Mouse (Mus musculus) liver, embryonic 15.5 days (tissue): ENCODE data around the gene Fig4. TPM values are rescaled to one million over a fixed set of nuclear protein-coding genes. Genes with fewer than 3 reads are reported as not detected.

ENCODE experiments used
- ATAC-seq: fragments of 200-750 bp; cut with Nextera tagmentation; 2 replicates; pipeline ENCODE4 v1.8.0; 2017; ENCODE audit warnings: moderate number of reproducible peaks, mild to moderate bottlenecking, moderate library complexity; ENCODE audit not compliant: insufficient read depth
- H3K27ac ChIP-seq: fragments of 300-500 bp; sonication (generic); replicated peaks from 2 replicates; pipeline ENCODE4 v1.5.1; 2015; ENCODE audit warnings: mild to moderate bottlenecking, inconsistent platforms
- H3K27me3 ChIP-seq: fragments of 300-500 bp; sonication (generic); 2 replicates; pipeline ENCODE4 v1.6.1; 2015; ENCODE audit warnings: mild to moderate bottlenecking, inconsistent platforms
- H3K36me3 ChIP-seq: fragments of 300-500 bp; sonication (generic); replicated peaks from 2 replicates; pipeline ENCODE4 v1.6.1; 2015; ENCODE audit warnings: moderate library complexity, mild to moderate bottlenecking, inconsistent platforms
- H3K4me1 ChIP-seq: fragments of 300-500 bp; sonication (generic); replicated peaks from 2 replicates; pipeline ENCODE4 v1.6.1; 2015; ENCODE audit warnings: inconsistent platforms
- H3K4me2 ChIP-seq: fragments of 300-500 bp; sonication (generic); 2 replicates; pipeline ENCODE4 v1.6.1; 2015; ENCODE audit warnings: moderate library complexity, mild to moderate bottlenecking, inconsistent platforms
- H3K4me3 ChIP-seq: fragments of 300-500 bp; sonication (generic); replicated peaks from 2 replicates; pipeline ENCODE4 v1.5.1; 2015; ENCODE audit warnings: mild to moderate bottlenecking, inconsistent platforms
- H3K9ac ChIP-seq: fragments of 300-500 bp; sonication (generic); 2 replicates; pipeline ENCODE4 v1.6.1; 2015; ENCODE audit warnings: moderate library complexity, mild to moderate bottlenecking, inconsistent platforms
- H3K9me3 ChIP-seq: fragments of 300-500 bp; sonication (generic); replicated peaks from 2 replicates; pipeline ENCODE4 v1.6.1; 2016; ENCODE audit warnings: inconsistent platforms
- WGBS: fragments of 180-500 bp; shearing (Covaris S2); methylation state at CpG from one replicate; pipeline ENCODE4 v1.1.7; 2015; ENCODE audit warnings: mixed read lengths; ENCODE audit not compliant: insufficient replicate concordance; 5-methylcytosine and 5-hydroxymethylcytosine counted together
- polyA plus RNA-seq: library from polyadenylated mRNA; unstranded; fragments of >200 nt; fragmentation: Nextera tagmentation; extraction: Ambion mirVana; gene quantifications from 2 replicates; pipeline ENCODE4 v1.2.1, GENCODE M21; 2015

The Fig4 gene
- polyA plus RNA-seq, 1 experiment from 2014 or later, result 7.4 TPM

DNA sequence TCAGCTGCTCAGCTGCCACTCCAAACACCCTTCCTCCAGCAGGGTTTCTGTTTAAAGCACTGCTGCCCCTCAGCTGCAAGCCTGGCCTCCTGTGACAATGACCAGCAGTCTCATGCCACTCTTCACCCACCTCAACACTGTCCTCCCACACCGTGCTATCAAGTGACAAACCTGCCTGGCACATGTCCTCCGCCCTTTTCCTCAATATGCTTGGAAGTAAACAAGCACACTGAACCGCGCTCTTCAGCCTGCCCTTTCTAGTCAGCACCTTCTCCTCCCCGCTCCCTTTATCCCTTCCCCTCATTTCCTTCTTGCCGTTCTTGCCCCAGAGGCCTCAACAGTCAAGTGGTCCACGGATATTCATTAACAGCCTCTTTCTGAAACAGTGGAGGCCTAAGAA is 62.0 kb downstream of the Fig4 start:
- Histone ChIP-seq H3K4me3 (no peak overlapping the region), H3K4me1 (peaks cover 43% of the 10 kb centered on the region), H3K27me3 (no peaks in the 10 kb centered on the region), H3K27ac (peak overlapping the region; percentile 83), H3K4me2 (no peak overlapping the region), H3K9me3 (no peaks in the 10 kb centered on the region), H3K9ac (peak overlapping the region; percentile 32), H3K36me3 (no peaks in the 10 kb centered on the region)
- peak; percentile 86 for ATAC-seq
- 60% methylated on average over 7 of the region's 7 CpGs for WGBS

DNA sequence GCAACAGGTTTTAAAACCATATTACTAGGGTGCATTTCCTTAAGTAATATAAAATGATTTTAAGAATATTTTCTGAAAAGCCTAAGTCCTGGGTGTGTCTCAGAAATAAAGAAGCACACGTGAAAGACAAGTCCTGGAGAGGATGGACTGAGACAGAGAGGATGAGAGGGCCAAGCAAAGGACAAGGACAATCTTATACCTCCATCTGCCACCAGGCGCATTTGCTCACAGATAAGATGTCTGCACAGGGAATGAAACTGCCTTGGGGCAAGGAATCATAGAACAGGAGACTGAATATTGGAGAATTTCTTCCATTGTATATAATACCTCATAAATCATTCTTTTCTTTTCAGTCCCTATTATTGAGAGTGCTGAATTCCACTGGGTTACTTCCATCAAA is 67.0 kb downstream of the Fig4 start:
- Histone ChIP-seq H3K9me3 (no peaks in the 10 kb centered on the region), H3K27me3 (no peaks in the 10 kb centered on the region), H3K4me2 (peak overlapping the region; percentile 42), H3K36me3 (no peaks in the 10 kb centered on the region), H3K4me3 (no peak overlapping the region), H3K27ac (peak overlapping the region; percentile 81), H3K9ac (0 out of 2 replicates have a peak overlapping the region, but pooled peaks have one; percentile 8), H3K4me1 (peaks cover 44% of the 10 kb centered on the region)
- ATAC-seq, result peak; percentile 86
- WGBS, result 32% methylated on average over 2 of the region's 2 CpGs

DNA sequence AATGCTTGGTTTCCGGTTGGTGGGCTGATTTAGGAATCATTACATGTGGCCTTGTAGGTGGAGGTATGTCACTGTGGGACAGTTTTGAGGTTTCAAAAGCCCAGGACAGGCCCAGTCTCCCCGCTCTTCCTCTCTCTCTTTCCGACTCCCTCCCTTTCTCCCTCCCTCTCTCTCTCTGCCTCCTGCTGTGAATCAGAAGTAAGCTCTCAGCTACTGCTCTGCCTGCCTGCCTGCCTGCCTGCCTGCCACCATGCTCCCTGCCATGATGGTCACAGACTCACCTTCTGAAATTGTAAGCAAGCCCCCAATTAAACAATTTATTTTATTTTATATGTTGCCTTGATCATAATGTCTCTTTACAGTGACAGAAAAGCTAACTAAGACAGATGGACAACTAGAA is 67.5 kb downstream of the Fig4 start:
- peak overlapping the region; percentile 2 for H3K4me2 ChIP-seq

DNA sequence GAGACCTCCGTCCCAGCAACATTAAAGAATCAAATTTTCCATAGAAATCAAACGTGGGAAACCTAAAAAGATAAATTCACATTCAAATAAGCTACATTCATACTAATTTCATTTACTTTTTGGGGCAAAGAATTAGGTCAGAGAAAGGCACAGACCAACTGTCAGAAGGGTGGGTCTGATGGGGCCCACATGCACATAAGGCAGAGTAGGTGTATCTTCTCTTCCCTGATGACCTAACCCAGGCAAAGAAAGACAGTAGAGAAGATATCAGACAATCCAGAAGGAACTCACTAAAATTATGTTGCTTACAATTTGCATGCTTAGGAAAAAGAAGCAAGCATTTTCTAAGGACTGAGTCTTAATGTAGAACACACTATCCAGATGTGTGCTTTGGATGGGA is 67.9 kb downstream of the Fig4 start:
- H3K36me3 ChIP-seq, result no peaks in the 10 kb centered on the region
- WGBS, result 82% methylated on average over 2 of the region's 2 CpGs
- ATAC-seq, result peak; percentile 69
- H3K27ac ChIP-seq, result peak overlapping the region; percentile 81
- H3K4me2 ChIP-seq, result 0 out of 2 replicates have a peak overlapping the region, but pooled peaks have one; percentile 2
- peak overlapping the region; percentile 25; the same call in 1 of the 2 replicates for H3K9ac ChIP-seq
- no peaks in the 10 kb centered on the region for H3K27me3 ChIP-seq
- no peak overlapping the region for H3K4me3 ChIP-seq
- no peaks in the 10 kb centered on the region for H3K9me3 ChIP-seq
- peaks cover 35% of the 10 kb centered on the region for H3K4me1 ChIP-seq

More for the DNA sequence above, 67.5 kb downstream of the Fig4 start:
- H3K4me1 ChIP-seq, result peaks cover 39% of the 10 kb centered on the region
- H3K27ac ChIP-seq, result peak overlapping the region; percentile 81
- H3K27me3 ChIP-seq, result no peaks in the 10 kb centered on the region
- H3K9ac ChIP-seq, result peak overlapping the region; percentile 25; the same call in 1 of the 2 replicates
- 79% methylated on average over 3 of the region's 3 CpGs for WGBS
- H3K4me3 ChIP-seq, result no peak overlapping the region
- H3K9me3 ChIP-seq, result no peaks in the 10 kb centered on the region
- H3K36me3 ChIP-seq, result no peaks in the 10 kb centered on the region
- ATAC-seq, result peak; percentile 69

DNA sequence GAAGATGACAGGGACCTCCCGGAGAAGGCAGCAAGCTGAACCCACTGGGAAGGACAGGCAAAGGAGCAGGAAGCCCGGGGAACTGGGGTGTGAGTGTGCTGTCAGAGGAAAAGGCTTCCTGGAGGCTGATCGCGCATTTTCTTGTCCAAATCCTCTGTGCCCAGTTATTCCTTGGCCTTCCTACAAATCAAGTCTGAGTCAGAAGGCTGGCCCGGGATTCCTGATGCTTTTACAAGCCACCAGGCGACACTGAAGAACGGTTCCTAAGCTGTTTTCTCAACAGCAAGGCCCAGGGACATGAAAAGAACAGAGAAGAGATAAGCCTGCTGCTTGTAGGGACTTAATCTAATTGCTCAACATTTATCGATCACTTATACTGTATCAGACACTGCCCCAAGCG is 68.5 kb downstream of the Fig4 start:
- Histone ChIP-seq H3K27ac (peak overlapping the region; percentile 81), H3K4me1 (peaks cover 34% of the 10 kb centered on the region), H3K4me2 (0 out of 2 replicates have a peak overlapping the region, but pooled peaks have one; percentile 2), H3K4me3 (no peak overlapping the region), H3K27me3 (no peaks in the 10 kb centered on the region), H3K9me3 (no peaks in the 10 kb centered on the region), H3K36me3 (0 out of 2 replicates have a peak, but pooled peaks cover 3% of the 10 kb centered on the region), H3K9ac (no peak overlapping the region)
- WGBS, result 57% methylated on average over 9 of the region's 9 CpGs
- peak; percentile 35; the same call in 1 of the 2 replicates for ATAC-seq

DNA sequence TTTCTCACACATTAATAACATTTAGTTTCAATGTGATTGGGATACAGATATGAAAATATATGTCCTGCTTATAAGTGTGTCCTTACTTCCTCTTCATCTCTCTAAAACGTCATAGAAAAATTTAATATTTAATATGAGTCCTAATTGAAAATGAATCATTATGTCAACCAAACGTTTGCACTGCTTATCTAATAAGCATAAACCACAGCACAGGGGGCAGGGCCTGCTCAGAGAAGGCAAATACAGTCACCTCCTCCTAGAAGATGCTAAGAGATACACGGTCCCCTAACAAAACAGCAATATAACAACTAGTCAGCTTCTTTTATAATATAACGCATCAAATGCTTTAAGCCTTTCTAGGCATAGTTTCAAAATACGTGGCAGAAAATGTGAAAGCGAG is 69.9 kb downstream of the Fig4 start:
- Histone ChIP-seq H3K9ac (no peak overlapping the region), H3K27me3 (no peaks in the 10 kb centered on the region), H3K36me3 (0 out of 2 replicates have a peak, but pooled peaks cover 3% of the 10 kb centered on the region), H3K4me1 (peaks cover 39% of the 10 kb centered on the region), H3K4me3 (no peak overlapping the region), H3K4me2 (no peak overlapping the region), H3K9me3 (no peaks in the 10 kb centered on the region), H3K27ac (no peak overlapping the region)
- ATAC-seq, result no peak
- WGBS, result 69% methylated on average over 6 of the region's 6 CpGs

DNA sequence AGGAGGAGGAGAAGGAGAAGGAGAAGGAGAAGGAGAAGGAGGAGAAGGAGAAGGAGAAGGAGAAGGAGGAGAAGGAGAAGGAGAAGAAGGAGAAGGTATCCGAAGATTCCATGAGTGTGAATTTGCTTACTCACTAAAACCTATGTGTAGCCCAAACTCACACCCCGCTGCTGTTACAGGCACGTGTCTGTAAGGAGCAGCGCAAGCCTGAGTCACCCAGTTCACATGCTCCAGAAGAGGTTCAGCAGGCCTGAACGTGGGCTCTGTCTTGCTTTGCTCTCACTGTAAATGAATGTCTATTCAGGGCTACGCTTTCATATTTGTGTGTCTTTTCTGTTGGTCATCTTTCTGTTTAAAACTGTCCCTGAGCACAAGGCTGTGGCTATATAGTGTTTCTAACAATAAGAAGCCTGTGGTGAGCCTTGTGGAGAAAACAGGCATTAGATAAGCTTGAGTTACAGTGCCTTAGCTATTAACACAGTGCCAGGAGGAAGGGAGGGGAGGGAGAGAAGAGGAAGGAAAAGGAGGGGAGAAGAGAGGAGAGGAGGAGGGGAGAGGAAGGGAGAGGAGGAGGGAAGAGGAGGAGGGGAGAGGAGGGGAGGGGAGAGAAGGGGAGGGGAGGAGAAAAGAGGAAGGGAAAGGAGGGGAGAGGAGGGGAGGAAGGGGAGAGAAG is 71.8 kb downstream of the Fig4 start:
- Histone ChIP-seq H3K36me3 (0 out of 2 replicates have a peak, but pooled peaks cover 3% of the 10 kb centered on the region), H3K4me2 (no peak overlapping the region), H3K4me1 (peaks cover 31% of the 10 kb centered on the region), H3K4me3 (no peak overlapping the region), H3K9ac (no peak overlapping the region), H3K27ac (no peak overlapping the region), H3K27me3 (no peaks in the 10 kb centered on the region), H3K9me3 (no peaks in the 10 kb centered on the region)
- 78% methylated on average over 6 of the region's 6 CpGs for WGBS
- ATAC-seq, result no peak

DNA sequence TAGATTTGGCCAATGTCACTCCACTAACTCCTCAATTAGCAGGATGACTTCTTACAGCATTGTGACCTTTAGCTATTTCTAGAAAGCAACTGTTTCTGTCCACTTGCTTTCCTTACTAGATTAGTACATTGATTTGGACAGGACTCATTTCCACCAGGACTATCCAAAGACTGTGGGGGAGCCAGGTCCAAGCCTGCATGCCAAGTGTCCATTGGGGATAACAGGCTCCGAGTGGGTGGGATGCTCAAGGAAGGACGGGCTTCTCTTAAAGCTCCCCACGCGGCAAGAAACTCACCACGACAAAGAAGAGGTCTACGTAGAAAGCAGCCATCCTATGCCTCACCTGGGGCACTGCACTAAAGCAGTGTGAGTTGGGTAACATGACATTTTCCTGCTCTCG is 75.4 kb downstream of the Fig4 start:
- 80% methylated on average over 7 of the region's 7 CpGs for WGBS
- Histone ChIP-seq H3K9ac (no peak overlapping the region), H3K36me3 (0 out of 2 replicates have a peak, but pooled peaks cover 3% of the 10 kb centered on the region), H3K9me3 (no peaks in the 10 kb centered on the region), H3K27ac (peak overlapping the region; percentile 42; the same call in 1 of the 2 replicates), H3K4me3 (no peak overlapping the region), H3K4me1 (peaks cover 15% of the 10 kb centered on the region), H3K27me3 (no peaks in the 10 kb centered on the region), H3K4me2 (no peak overlapping the region)
- ATAC-seq, result no peak

DNA sequence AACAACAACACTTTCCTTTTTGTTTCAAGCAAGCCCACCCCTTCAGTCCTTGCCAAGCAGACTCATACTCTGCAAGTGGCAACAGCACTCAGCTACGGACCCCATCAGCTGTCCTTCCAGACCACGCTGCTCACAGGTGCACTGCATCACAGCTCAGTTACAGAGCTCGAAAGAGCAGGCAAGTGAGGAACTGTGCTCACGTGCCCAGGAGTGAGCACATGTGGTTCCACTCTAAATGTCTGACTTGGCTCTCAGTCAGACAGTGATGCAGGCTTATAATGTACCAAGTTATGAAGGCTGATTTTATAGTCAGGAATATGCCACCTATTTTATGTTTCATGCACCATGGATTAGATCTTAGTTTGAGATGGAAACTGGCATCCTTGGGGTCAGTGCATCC is 79.6 kb downstream of the Fig4 start:
- Histone ChIP-seq H3K4me3 (no peak overlapping the region), H3K4me2 (no peak overlapping the region), H3K9ac (no peak overlapping the region), H3K9me3 (no peaks in the 10 kb centered on the region), H3K27ac (peak overlapping the region; percentile 15; the same call in 1 of the 2 replicates), H3K36me3 (no peaks in the 10 kb centered on the region), H3K27me3 (no peaks in the 10 kb centered on the region), H3K4me1 (peaks cover 26% of the 10 kb centered on the region)
- ATAC-seq, result no peak
- 73% methylated on average over 4 of the region's 4 CpGs for whole genome bisulfite sequencing

DNA sequence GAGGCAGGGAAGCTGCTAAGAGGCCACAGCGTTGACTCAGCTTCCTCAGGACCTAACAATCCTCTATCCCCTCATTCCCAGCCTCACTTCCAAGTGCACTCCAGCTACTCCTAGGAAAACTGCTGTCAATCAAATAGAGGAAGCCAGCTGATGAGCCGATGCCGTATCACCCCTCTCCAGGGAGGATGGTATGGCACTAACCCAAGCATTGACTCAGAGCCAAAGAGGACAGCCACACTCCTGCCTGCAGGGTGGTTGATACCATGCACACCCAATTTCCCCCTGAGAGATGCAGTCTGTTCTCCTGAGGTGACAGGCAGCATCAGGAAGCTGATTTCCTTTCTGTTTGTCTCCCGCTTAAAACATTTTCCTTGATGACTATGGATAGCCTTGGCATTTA is 81.9 kb downstream of the Fig4 start:
- no peak for ATAC-seq
- H3K9me3 ChIP-seq, result no peaks in the 10 kb centered on the region
- H3K4me3 ChIP-seq, result no peak overlapping the region
- no peaks in the 10 kb centered on the region for H3K27me3 ChIP-seq
- no peak overlapping the region; the same call in 1 of the 2 replicates for H3K27ac ChIP-seq
- 82% methylated on average over 4 of the region's 4 CpGs for WGBS
- no peak overlapping the region for H3K9ac ChIP-seq
- no peak overlapping the region for H3K4me2 ChIP-seq
- H3K36me3 ChIP-seq, result no peaks in the 10 kb centered on the region
- peaks cover 28% of the 10 kb centered on the region for H3K4me1 ChIP-seq

DNA sequence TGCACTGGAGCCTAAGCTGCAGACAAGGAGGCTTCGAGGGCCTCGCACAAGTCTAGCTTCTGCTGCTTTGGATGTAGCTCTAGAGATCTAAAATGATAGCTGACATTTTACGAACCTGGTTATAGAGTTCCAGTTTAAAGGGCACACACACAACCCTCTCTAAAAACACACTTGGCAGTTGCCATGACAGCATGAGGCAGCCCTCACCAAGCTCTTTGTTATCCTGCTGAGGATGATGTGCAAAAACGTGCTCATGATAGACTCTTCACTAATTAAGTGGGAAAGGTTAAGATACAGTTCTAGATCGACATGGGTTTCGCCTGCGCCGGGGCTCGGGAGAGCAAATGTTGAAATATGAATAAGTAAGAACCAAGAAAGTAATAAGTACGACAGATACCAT is 84.2 kb downstream of the Fig4 start:
- H3K9me3 ChIP-seq, result no peaks in the 10 kb centered on the region
- H3K9ac ChIP-seq, result no peak overlapping the region
- WGBS, result 86% methylated on average over 10 of the region's 10 CpGs
- H3K4me3 ChIP-seq, result no peak overlapping the region
- no peak for ATAC-seq
- no peak overlapping the region for H3K27ac ChIP-seq
- no peak overlapping the region for H3K4me2 ChIP-seq
- no peaks in the 10 kb centered on the region for H3K36me3 ChIP-seq
- H3K4me1 ChIP-seq, result peaks cover 44% of the 10 kb centered on the region
- H3K27me3 ChIP-seq, result no peaks in the 10 kb centered on the region
